Mouse (Mus musculus) embryo, embryonic 11.5 days (tissue): ENCODE data around the gene Zfp692.

ENCODE experiments used
- DNase-seq: peaks from one replicate; pipeline ENCODE4 v3.0.0-alpha.2; 2012; ENCODE audit warnings: low read depth, low spot score

Gene Zfp692

DNA sequence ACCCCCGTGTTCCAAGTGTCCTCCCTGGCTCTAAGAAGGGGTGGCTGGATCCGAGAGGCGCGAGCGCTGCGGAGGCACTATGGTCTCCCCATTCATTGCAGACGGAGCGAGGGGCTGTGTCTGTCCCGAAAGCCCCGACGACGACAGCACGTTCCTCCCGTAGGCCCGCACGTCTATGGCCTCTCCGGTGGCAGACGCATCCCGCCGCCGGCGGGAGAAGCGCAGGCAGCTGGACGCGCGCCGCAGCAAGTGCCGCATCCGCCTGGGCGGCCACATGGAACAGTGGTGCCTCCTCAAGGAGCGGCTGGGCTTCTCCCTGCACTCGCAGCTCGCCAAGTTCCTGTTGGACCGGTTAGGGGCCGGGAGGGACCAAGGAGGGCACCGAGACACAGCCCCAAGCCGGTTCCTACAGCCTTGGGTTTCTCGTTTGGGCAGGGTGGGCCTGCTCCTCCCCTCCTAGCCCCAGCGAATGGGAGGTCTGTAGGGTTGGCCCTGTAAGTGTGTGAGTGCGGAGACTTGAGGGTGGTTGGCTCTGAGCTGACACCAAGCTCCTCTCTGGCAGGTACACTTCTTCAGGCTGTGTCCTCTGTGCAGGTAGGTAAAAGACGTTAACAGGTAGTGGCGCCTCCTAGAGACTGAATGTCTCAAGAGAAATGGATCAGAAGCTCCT, 677 bp downstream of the Zfp692 start:
- no peak for DNase-seq

DNA sequence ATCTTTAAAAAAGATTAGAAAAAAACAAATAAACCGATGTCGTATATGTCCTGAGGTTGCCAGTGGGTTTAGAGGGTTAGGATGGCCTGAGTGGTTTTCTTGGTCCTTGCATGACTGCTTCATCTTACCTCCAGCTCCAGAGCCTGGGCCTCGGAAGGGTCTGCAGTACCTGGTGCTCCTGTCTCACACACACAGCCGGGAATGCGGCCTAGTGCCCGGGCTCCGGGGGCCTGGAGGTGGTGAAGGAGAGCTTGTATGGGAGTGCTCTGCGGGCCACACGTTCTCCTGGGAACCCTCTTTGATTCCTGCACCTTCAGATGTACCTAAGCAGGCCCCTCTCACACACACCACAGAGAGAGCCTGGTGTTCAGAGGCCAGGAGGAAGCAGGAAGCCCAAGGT, 1.8 kb downstream of the Zfp692 start:
- DNase-seq, result no peak

DNA sequence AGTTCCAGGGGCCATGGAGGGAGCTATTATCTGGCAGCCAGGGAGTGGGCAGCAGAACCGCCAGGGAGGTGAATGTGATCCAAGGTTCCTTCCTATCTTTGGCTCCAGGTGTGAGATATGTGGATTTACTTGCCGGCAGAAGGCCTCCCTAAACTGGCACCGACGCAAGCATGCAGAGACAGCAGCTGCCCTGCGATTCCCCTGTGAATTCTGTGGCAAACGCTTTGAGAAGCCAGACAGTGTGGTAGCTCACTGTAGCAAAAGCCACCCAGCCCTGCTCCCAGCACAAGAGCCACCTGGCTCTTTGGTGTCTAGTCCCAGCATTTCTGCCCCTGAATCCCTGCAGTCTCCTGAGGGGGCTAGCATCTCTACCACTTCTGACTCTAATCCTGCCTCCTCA, 7.2 kb downstream of the Zfp692 start:
- no peak for DNase-seq

DNA sequence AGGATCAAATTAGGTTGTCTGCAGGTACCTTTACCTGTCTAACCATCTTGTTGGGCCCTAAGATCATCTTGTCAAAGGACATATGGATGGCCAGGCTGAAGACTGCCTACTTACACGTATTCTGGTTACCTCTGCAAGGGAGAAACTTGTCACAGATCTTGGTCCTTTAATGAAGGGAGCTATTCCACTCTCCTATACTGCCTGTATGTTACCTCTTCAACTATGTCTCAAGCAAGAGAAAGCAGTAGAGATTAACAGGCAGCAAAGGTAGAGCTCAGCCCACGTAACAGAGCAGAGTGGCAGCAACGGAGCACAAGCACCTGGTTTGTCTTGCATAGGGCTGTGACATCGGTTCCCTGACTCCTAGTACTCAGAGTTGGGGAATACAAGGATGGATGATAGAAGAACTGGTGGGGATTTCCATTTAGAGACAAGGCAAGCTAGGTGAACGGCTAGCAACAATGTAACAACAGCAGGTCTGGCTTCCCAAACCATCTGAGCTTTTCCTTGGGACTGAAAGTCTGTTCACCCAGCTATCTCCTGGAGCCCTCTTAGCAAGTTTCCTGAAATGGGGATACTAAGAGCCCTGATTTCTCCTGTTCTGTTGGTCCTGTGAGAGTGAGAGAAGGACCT, 8.8 kb downstream of the Zfp692 start:
- no peak for DNase-seq

DNA sequence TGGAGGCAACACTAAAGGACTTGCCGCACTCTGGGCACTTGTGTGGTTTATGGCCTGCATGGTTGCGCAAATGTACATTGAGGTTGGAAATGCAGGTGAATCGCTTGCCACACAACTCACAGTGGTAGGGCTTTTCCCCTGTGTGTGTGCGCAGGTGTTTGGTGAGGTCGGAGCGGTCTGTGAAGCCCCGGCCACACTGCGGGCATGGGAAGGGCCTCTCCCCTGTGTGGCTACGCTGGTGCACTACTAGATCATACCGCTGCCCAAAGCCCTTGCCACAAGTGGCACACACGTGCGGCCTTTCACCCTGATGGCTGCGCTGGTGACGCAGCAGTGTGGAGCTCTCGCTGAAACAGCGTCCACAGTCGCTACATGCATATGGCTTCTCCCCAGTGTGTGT, 9.5 kb downstream of the Zfp692 start:
- DNase-seq, result no peak

DNA sequence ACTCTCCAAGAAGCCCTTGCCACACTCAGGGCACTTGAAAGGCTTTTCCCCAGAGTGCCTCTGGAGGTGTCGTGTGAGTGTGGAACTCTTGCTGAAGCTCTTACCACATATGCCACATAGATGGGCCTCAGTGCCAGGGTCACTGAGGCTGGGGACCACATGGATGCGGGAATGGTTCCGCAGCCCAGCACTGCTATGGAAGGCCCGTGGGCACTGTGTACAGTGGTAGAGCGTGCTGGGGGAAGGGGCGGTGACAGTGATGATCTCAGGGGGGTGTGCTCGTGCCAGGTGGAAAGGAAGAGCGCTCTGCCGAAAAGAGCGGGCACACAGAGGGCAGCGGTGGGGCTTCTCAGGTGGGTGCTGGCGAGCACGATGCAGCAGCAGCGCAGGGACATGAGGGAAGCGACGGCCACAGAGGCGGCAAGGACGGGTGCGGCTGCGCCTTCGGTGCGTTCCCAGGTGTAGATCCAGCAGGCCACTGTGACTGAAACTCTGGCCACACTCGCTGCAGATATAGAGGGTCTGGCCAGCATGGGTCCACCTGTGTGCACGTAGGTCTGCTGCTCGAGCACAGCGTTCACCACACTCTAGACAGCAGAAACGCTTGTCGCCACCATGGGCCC, 10.0 kb downstream of the Zfp692 start:
- no peak for DNase-seq

DNA sequence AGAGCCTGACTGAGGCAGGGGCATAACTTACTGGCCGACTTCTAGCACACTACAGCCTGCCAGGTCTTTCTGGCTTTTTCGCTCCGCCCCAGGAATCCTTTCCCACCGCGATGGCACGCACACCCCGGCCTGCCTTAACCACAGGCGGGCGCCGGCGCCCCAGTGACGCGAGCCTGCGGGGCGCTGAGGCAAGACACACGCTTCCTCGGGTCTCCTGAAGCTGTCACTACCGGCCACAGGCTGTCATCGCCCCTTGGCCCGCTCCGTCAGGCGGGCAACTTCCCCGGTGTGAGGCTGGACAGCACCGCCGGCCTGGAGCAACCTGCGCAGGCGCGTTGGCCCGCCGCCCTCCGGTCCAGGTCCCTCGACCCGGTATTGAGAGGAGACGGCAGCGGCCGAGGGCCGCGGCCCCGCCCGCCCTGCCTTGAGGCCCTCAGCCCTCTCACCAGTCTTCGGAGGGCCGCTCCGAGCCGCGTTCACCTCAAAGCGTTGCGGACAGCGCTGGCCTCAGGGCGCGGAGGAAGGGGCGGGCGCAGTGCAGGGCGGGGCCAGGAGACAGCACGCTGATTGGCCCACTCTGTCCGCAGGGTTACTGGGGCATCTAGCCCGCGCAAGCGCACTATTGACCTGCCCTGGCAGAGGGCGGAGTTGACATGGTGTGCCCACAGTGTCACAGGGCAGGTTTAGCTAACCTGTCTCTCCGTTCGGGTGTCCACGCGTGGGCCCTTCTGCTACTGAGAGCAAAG, 16.1 kb downstream of the Zfp692 start:
- DNase-seq, result peak; percentile 91

DNA sequence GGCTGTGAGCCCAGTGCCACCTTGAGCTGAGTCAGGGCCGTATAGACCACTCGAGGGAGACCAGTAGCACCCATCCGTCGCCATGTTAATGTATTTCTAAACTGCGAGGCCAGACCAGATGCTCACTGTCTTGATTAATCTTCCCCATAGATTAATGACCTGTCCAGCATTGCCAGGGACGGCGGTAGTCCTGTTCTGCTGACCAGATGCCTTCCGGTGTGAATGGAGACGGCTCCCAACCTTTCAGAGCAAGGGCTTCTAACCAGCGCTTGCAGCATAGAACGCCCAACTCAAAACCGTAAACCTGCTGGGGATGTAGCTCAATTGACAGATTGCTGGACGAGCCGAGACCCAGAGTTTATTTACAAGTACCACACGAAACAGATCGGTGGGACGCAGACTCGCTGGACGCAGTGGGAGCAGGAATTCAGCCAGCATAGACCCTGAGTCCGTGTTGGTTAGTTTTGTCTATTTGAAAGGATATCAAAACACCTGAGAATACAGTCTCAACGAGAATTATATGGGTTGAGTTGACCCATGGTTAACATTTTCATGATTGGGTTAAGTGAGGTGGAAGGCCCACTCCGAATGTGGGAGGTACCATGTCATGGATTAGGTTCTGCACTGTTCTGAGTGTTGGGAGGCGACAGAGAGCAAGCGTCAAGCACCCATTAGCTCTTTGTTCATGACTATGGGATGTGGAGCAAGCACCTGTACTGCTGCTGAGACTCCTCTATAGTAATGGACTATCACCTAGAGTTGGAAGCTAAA, 16.9 kb downstream of the Zfp692 start:
- no peak for DNase-seq

DNA sequence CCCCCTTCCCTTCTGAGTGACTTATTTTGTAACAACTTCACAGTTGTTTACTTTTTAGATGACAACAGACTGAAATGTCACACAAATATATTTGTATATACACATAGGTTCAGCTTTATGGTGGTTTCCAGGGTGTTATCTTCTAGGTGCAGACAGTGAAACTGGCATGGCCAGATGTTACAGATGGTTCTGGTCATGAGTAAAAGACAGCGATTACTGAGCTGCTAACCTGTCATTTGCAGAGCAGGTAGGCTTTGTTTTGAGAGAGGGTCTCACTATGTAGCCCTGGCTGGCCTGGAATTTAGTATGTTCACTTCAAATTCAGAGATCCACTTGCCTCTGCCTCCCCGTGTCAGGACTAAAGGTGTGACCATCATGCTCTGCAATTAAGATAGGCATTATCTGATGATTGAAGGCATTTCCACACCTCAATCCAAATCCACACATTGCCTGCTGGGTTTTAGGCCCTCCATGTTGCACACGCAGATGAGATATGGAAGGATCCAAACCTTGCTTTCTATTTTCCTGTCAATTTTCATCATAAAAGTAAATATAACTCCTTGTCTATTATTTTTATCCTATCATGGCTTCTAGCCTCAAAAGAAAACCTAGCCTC, 17.9 kb downstream of the Zfp692 start:
- DNase-seq, result no peak

DNA sequence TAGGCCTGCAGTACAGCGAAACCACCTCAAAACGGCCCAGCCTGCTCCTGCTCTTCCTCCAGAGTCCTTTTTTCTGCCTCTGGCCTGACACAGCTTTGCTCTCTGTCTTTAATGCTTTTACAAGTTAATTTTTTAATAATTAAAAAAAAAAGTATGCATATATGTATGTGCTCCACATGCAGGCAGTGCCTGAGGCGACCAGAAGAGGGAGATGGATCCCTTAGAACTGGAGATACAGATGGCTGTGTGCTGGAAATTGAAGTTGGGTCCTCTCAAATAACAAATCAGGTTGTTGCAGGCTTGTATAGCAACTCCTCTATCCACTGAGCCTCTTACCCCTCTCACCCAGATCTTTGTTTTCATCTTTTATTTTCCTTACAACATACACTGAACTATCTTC, 19.9 kb downstream of the Zfp692 start:
- DNase-seq, result no peak

DNA sequence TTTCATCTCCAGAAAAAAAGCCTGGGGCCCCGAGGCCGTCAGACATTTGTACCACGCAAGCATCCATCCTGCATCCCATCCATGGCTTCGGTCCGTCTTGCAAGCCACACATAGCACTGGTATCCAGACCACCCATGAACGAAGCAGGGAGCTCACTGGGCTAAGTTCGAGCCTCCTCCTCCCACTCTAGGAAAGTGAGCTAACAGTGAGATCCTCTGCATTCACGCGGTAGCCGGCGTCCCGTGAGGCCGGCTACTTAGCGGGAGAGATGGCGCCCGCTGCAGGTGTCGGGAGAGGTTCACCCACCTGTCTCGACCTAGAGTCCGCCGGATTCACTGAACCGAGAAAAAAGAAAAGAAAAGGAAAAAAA, 23.0 kb downstream of the Zfp692 start:
- no peak for DNase-seq

DNA sequence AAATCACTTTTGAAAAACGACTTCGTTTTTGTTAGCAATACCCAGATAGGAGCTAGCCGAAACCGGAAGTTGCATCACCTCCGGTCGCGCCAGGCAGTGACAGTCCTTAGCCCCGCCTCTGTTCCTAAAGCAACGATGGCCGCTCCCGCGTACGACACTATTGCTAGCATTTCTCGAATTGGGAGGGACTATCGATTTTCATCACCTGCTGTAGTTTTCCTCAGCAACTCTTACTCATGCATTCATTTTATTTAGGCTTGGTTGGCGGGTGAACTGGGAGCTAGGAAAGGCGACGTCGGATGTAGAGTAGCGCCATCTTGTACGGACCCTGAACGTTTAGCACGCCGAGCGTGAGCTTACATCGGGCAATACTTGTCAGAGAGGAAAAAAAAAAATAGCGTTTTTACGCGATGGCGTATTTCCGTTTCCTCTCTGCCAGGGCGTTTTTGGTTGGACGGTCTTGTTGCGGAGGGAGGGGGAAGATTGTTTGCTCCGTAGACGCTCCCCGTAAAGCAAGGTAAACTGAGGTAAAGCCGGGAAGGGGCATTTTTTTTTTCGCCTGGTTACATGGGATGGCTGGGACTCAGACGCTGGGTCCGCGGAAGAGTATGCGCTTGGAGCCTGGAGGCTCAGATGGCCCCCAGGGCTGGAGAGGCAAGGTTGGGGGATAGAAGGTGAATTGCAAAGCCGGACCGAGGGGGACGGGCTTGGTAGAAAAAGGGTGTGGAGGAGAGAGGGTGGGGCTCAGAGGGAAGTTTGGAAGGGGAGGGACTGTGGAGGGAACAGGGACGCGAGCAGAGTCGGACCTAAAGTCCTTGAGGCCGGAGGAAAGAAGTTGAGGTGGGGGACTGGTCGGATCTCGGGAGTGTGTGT, 23.6 kb downstream of the Zfp692 start, which contains the start of the genes Zfp672 and Sh3bp5l:
Gene Zfp672 (minus strand): TSS at position 64 of the 873 bp plus-strand sequence.
Gene Sh3bp5l (plus strand): TSS at position 449 of the 873 bp plus-strand sequence.
- DNase-seq, result peak; percentile 85

DNA sequence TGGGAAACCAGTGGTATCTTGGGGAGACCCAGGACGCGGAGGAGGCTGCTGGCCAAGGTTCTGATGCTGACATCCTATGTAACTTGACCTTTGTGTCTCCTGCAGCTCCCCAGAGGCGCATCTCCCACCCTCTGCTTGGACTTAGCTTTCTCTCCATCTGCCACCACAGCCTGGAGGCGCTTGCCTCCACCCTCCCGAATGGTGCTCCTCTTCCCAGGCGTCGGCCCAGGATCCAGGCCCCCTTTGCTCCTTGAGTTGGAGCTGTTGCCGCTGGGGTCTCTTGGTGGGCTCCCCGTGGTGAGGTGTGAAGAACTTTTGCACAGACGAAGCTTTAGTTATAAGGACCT, 24.3 kb downstream of the Zfp692 start:
- no peak for DNase-seq

DNA sequence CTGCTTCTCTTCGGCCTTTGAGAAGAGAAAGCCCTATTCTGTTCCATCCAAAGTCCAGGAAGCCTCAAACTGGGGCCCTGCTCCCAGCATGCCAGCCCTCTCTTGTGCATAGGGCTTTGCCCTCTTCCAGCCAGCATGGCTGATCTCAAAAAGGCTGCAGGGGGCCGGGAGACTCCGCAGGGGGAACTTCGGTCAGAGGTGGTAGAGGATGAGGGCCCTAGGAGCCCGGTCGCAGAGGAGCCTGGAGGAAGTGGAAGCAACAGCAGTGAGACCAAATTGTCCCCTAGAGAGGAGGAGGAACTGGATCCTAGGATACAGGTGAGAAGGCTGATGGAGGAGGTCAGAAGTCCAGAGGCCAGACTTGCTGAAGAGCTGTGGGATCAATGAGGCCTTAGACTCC, 24.7 kb downstream of the Zfp692 start:
- no peak for DNase-seq

DNA sequence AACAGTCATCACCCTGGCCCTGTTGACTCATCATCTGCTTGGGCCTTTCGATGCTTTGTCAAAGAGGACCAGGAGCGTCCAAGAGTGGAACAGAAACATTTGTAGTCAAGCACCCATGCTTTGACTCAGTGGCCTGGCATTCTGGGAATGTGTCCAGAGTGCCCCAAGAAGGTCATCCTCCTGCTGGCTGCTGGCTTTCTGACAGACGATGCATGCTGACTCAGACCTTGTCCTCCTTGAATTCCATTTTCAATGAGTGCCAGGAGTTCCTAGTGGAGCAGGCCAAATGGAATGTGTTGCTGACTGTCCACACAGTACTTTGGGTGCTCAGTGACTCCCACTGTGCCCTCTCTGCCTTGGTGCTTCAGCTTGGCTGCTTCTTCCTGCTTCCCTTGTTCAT, 27.9 kb downstream of the Zfp692 start:
- DNase-seq, result no peak

DNA sequence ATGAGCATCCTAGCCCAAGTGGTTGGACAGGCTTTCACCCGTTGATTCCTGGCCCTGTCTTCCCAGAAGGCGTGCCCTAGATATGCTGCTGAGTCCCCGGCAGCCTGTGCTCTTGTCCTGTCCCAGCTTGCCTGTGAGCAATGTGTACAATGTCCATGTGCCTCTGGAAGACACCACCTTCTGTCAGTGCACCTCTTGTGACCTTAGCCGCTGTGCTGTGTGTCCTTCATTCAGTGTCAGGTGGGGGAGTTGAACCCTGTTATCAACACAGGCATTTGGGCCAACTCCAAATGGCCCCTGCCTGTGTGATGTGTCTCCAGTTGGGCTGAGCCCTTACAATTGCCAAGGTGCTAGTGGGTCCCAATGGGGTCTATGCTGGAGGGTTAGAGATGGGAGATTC, 39.9 kb downstream of the Zfp692 start:
- no peak for DNase-seq

DNA sequence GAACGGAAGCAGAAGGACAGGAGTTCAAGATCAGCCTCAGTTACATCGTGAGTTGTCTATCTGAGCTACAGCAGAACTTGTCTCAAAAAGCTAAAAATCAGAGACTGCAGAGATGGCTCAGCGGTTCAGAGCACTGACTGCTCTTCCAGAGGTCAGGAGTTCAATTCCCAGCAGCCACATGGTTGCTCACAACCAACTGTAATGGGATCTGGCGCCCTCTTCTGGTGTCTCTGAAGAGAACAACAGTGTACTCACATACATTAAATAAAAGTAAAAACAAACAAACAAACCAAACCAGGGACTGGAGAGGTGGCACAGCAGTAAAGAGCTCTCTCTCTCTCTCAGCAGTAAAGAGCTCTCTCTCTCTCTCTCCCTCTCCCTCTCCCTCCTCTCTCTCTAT, 43.8 kb downstream of the Zfp692 start:
- no peak for DNase-seq

DNA sequence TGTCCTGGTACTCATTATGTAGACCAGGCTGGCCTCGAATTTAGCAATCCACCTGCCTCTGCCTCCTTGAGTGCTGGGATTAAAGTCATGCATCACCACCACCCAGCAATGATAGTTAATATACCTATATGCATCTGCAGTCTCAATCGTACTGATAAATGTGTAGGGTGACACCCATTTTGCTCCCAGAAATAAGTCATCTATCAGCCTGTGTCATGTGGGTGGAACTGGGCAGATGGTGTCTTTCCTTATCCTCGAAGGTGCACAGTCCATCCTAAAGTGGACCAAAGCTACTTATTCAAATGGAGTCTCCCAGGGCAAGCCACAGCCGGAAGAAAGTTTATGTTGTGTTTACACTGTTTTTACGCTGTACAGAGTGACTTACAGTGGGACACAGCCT, 44.3 kb downstream of the Zfp692 start:
- DNase-seq, result no peak

DNA sequence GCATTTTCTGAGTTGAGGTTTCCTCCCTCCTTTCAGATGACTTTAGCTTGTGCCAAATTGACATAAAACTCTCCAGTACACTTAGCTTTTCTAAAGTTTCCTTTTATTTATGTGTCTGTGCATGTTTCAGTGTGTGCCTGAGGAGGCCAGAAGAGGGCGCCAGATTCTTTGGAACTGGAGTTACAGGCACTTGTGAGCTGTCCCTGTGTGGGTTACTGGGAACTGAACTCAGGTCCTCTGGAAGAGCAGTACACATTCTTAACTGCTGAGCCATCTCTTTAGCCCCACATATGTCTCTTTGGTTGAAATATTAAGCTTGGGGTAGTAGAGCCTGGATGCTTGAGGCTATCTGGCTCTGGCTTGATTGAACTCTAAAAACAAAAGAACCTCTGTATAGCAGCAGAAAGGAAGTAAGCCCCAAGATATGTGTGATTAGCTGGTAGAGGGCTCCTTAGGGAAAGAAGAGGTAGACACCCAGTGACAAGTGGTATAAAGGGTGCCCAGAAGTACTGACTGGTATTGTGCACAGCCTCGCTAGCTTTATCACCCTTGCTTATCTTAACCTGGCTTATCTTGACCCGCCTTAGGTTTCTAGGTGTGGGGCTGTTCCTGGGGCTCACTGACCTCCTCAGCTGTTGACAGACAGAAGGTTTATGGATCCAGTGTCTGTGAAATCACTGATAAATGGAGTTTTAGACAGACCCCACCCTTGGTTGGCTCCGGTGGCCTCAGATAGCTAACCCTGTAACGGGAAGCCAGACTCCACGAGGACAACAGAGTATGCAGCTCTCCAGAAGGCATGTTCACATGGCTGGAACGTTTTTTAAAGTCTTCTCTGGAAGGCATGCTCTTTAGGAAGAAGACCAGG, 46.0 kb downstream of the Zfp692 start:
- no peak for DNase-seq
